Mouse (Mus musculus): ENCODE measurements around the gene Rab33a.

DNA sequence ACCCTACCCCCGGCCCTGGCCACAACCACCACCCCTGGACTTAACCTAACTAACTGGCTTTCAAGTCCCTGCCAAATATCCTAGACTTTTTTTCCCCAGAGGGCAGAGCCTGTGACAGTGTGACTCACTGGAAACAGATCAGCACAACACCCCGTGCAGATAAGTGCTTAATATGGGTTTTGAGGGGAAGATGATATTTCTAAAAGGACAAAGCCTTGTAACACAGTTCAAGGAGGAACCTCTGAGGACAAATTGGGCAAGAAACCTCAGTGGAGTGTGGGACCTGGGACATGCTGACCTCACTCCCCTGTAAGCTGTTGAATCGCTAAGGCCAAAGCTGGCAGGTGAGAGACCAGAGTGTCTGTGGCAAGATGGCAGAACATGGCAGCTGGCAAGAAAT is 2.6 kb downstream of the Rab33a start:
- no peak for TF ChIP-seq CTCF (IDR thresholded peaks at IDR 0.05)
- no peak for TF ChIP-seq EP300 (IDR thresholded peaks at IDR 0.05)
